Mouse (Mus musculus): Measurements from ENCODE around the gene Fgf2.

DNA sequence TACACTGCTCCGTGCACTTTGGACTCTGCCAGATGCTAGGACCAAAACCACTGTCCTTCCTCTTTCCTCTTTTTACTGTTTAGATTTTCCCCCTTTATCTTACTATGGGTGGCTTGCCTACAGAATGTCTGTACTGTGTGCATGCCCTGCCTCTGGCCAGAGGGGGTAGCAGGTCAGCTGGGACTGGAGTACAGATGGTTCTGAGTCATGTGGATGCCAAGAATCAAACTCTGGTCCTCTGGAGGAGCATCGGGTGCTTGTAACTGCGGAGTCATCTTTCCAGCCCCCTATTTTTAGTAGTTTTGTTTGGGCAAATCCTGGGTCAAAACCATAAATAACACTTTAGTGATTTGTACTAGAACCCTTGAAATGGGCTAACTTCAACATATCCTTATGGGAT, 65.3 kb downstream of the Fgf2 start:
- TF ChIP-seq ZMIZ1 (IDR thresholded peaks at IDR 0.05; ENCODE audit: low read depth, low read length) (no peak), POLR2A (IDR thresholded peaks at IDR 0.05; ENCODE audit: low read depth, low read length) (no peak), EP300 (IDR thresholded peaks at IDR 0.05; ENCODE audit: low read length) (no peak), BHLHE40 (IDR thresholded peaks at IDR 0.05; ENCODE audit: low read depth, low read length) (no peak), PAX5 (IDR thresholded peaks at IDR 0.05; ENCODE audit: low read length) (no peak), RCOR1 (conservative IDR thresholded peaks at IDR 0.05; ENCODE audit: low read depth, low read length) (no peak)
